Mouse (Mus musculus) stomach, embryonic 16.5 days (tissue): ENCODE data around the gene Fbxo39. TPM values are rescaled to one million over a fixed set of nuclear protein-coding genes. Genes with fewer than 3 reads are reported as not detected.
"Not testable (repeated sequence)": the region's sequence is repeated elsewhere in the genome, so short reads cannot be mapped to it uniquely, and the experiment has no call there.

Source experiments
- ATAC-seq: fragments of 200-750 bp; cut with Nextera tagmentation; 2 replicates; pipeline ENCODE4 v1.8.0; 2017; ENCODE audit warnings: moderate number of reproducible peaks, moderate TSS enrichment; ENCODE audit not compliant: insufficient read depth, low FRiP score
- H3K27ac ChIP-seq: fragments of 300-500 bp; sonication (generic); 2 replicates; pipeline ENCODE4 v1.5.1; 2014; ENCODE audit warnings: low read length
- H3K27me3 ChIP-seq: fragments of 300-500 bp; sonication (generic); 2 replicates; pipeline ENCODE4 v1.6.1; 2014; ENCODE audit warnings: low read length, control low read depth, mixed read lengths; ENCODE audit not compliant: control insufficient read depth, insufficient read depth
- H3K36me3 ChIP-seq: fragments of 300-500 bp; sonication (generic); 2 replicates; pipeline ENCODE4 v1.6.1; 2014; ENCODE audit warnings: low read length; ENCODE audit not compliant: control insufficient read depth, insufficient read depth
- H3K4me1 ChIP-seq: fragments of 300-500 bp; sonication (generic); 2 replicates; pipeline ENCODE4 v1.6.1; 2014; ENCODE audit warnings: low read length, control low read depth, mixed read lengths; ENCODE audit not compliant: control insufficient read depth, insufficient read depth
- H3K4me2 ChIP-seq: fragments of 300-500 bp; sonication (generic); 2 replicates; pipeline ENCODE4 v1.6.1; 2014; ENCODE audit warnings: low read depth, low read length, mixed read lengths
- H3K4me3 ChIP-seq: fragments of 300-500 bp; sonication (generic); replicated peaks from 2 replicates; pipeline ENCODE4 v1.5.1; 2014; ENCODE audit warnings: mild to moderate bottlenecking, low read length
- H3K9ac ChIP-seq: fragments of 300-500 bp; sonication (generic); 2 replicates; pipeline ENCODE4 v1.6.1; 2014; ENCODE audit warnings: low read length
- H3K9me3 ChIP-seq: fragments of 300-500 bp; sonication (generic); replicated peaks from 2 replicates; pipeline ENCODE4 v1.6.1; 2016; ENCODE audit warnings: low read length, control low read depth; ENCODE audit not compliant: control insufficient read depth
- WGBS: fragments of 180-500 bp; shearing (Covaris S2); extraction: QIAGEN DNeasy Blood & Tissue Kit; methylation state at CpG from one replicate; pipeline ENCODE4 v1.1.7; 2014; 5-methylcytosine and 5-hydroxymethylcytosine counted together
- polyA plus RNA-seq: library from polyadenylated mRNA; unstranded; fragments of >200 nt; fragmentation: Nextera tagmentation; extraction: Ambion mirVana; gene quantifications from 2 replicates; pipeline ENCODE4 v1.2.1, GENCODE M21; 2015

Fbxo39 gene
- polyA plus RNA-seq, 1 experiment from 2014 or later: not detected

- Histone ChIP-seq H3K9me3 (no peaks in the 10 kb centered on the region), H3K36me3 (no peaks in the 10 kb centered on the region), H3K9ac (no peak overlapping the region), H3K4me2 (no peak overlapping the region), H3K4me1 (peaks cover 2% of the 10 kb centered on the region; the same call in 1 of the 2 replicates), H3K27me3 (no peaks in the 10 kb centered on the region), H3K27ac (no peak overlapping the region), H3K4me3 (no peak overlapping the region)
- no peak for ATAC-seq
- 71% methylated on average over 8 of the region's 8 CpGs for WGBS
Observed at GRCm38 (mm10) chr11:72336726-72337125, 22.5 kb downstream of the Fbxo39 start.

DNA sequence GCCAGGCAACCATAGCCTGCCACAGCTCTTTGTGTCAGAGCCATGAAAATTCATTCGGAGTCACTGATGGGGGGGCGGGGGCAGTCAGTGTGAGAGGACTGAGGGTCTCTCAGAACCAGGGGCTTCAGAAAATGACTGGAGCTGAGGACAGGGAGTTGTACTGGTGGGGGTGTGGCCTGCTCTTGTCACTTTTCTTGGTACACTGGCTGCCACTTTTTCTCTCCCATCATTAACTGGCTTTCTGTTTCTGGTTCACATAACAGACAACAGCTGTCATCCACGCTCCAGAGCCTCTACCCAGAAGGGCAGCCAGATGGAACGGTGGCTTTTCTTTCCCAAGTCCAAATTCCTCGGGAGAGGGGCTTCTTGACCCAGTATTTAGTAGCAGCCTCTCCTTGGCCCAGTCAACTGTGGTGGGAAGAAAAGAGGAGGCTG is 24.2 kb downstream of the Fbxo39 start:
- Histone ChIP-seq H3K4me1 (peaks cover 5% of the 10 kb centered on the region; the same call in 1 of the 2 replicates), H3K9me3 (no peaks in the 10 kb centered on the region), H3K27me3 (no peaks in the 10 kb centered on the region), H3K4me2 (no peak overlapping the region), H3K36me3 (no peaks in the 10 kb centered on the region), H3K27ac (no peak overlapping the region), H3K4me3 (no peak overlapping the region), H3K9ac (no peak overlapping the region)
- 59% methylated on average over 5 of the region's 5 CpGs for WGBS
- no peak for ATAC-seq

- no peaks in the 10 kb centered on the region for H3K9me3 ChIP-seq
- no peak overlapping the region for H3K4me2 ChIP-seq
- H3K27me3 ChIP-seq: no peaks in the 10 kb centered on the region
- ATAC-seq: no peak
- 88% methylated on average over 4 of the region's 4 CpGs for WGBS
- no peaks in the 10 kb centered on the region for H3K36me3 ChIP-seq
- no peak overlapping the region for H3K4me3 ChIP-seq
- H3K27ac ChIP-seq: no peak overlapping the region
- no peak overlapping the region for H3K9ac ChIP-seq
- peaks cover 5% of the 10 kb centered on the region; the same call in 1 of the 2 replicates for H3K4me1 ChIP-seq
Observed at GRCm38 (mm10) chr11:72339716-72340115, 25.5 kb downstream of the Fbxo39 start.

GRCm38 (mm10) chr11:72342549-72343237 is 28.4 kb downstream of the Fbxo39 start:
- 13% methylated on average over 7 of the region's 7 CpGs for WGBS
- Histone ChIP-seq H3K4me1 (peaks cover 5% of the 10 kb centered on the region; the same call in 1 of the 2 replicates), H3K4me2 (peak overlapping the region; percentile 21; the same call in 1 of the 2 replicates), H3K9me3 (no peaks in the 10 kb centered on the region), H3K27ac (no peak overlapping the region), H3K36me3 (no peaks in the 10 kb centered on the region), H3K27me3 (no peaks in the 10 kb centered on the region), H3K9ac (0 out of 2 replicates have a peak overlapping the region, but pooled peaks have one; percentile 35), H3K4me3 (no peak overlapping the region)
- peak; percentile 73; the same call in 1 of the 2 replicates for ATAC-seq

- not testable (repeated sequence) for H3K4me3 ChIP-seq, H3K27ac ChIP-seq, H3K27me3 ChIP-seq, H3K9ac ChIP-seq, H3K36me3 ChIP-seq, H3K4me2 ChIP-seq, H3K9me3 ChIP-seq, H3K4me1 ChIP-seq, ATAC-seq
- WGBS: 77% methylated on average over 5 of the region's 5 CpGs
Observed at GRCm38 (mm10) chr11:72343238-72343625, 29.0 kb downstream of the Fbxo39 start.

DNA sequence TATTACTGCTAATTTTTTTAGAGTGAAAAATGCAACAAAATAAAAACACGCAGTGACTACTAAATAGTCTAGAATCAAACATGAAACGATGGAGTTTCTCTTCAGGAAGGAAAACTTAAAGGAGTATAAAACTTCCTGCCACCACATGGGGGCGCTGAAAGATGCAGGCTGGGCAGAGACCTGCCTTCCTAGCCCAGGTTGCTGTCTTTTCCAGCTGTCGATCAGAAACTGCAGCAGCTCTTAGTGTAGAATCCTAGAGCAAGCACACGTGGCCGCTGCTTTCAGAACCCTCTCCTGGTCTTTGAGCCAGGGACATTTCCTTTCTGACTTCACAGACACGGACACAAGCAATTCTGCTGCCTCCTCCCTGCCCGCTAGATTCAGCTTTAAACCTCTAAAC is 29.7 kb downstream of the Fbxo39 start:
- no peak overlapping the region for H3K4me3 ChIP-seq
- H3K27me3 ChIP-seq: no peaks in the 10 kb centered on the region
- no peak overlapping the region for H3K4me2 ChIP-seq
- ATAC-seq: no peak
- WGBS: 23% methylated on average over 8 of the region's 8 CpGs
- H3K36me3 ChIP-seq: no peaks in the 10 kb centered on the region
- peaks cover 6% of the 10 kb centered on the region; the same call in 1 of the 2 replicates for H3K4me1 ChIP-seq
- no peaks in the 10 kb centered on the region for H3K9me3 ChIP-seq
- no peak overlapping the region for H3K27ac ChIP-seq
- no peak overlapping the region for H3K9ac ChIP-seq

GRCm38 (mm10) chr11:72344486-72344885 is 30.2 kb downstream of the Fbxo39 start:
- H3K27ac ChIP-seq: no peak overlapping the region
- WGBS: 85% methylated on average over 11 of the region's 11 CpGs

GRCm38 (mm10) chr11:72348563-72348962 is 34.3 kb downstream of the Fbxo39 start:
- Histone ChIP-seq H3K27me3 (no peaks in the 10 kb centered on the region), H3K4me2 (no peak overlapping the region), H3K9ac (no peak overlapping the region), H3K4me1 (peaks cover 9% of the 10 kb centered on the region; the same call in 1 of the 2 replicates), H3K36me3 (no peaks in the 10 kb centered on the region), H3K9me3 (no peaks in the 10 kb centered on the region), H3K4me3 (no peak overlapping the region), H3K27ac (no peak overlapping the region)
- 42% methylated on average over 10 of the region's 10 CpGs for WGBS
- no peak for ATAC-seq

More at GRCm38 (mm10) chr11:72344486-72344885, 30.2 kb downstream of the Fbxo39 start:
- Histone ChIP-seq H3K4me2 (no peak overlapping the region), H3K9ac (no peak overlapping the region), H3K27me3 (no peaks in the 10 kb centered on the region), H3K4me1 (peaks cover 9% of the 10 kb centered on the region; the same call in 1 of the 2 replicates), H3K36me3 (no peaks in the 10 kb centered on the region), H3K9me3 (no peaks in the 10 kb centered on the region), H3K4me3 (no peak overlapping the region)
- no peak for ATAC-seq

DNA sequence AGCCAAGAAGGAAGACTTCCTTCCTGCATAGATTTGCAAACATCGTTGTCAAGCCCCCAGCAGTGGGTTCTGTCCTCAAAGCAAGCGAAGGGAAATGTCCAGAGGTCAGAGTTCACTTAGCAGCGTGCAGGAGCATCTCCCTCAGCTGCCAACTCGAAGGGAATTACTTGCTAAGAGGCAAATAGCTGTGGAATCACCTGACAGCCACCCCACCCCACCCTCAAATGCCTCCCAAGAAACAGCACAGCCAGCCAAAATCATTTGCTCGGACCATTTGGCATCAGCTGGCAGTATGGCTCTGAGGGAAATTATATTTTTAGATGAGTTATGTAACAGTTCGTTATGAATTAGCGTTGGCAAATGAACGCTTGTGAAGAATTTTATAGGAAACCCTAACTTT is 34.8 kb downstream of the Fbxo39 start:
- Histone ChIP-seq H3K27ac (no peak overlapping the region), H3K4me2 (no peak overlapping the region), H3K4me1 (peaks cover 9% of the 10 kb centered on the region; the same call in 1 of the 2 replicates), H3K9me3 (no peaks in the 10 kb centered on the region), H3K4me3 (no peak overlapping the region), H3K36me3 (no peaks in the 10 kb centered on the region), H3K27me3 (no peaks in the 10 kb centered on the region), H3K9ac (no peak overlapping the region)
- no peak for ATAC-seq
- WGBS: 38% methylated on average over 8 of the region's 8 CpGs
